Mouse (Mus musculus) ovary, postnatal 10 days (tissue): Measurements from ENCODE around the gene Intu.

Source experiments
- DNase-seq: peaks from one replicate; pipeline ENCODE4 v3.0.0; 2022; ENCODE audit warnings: low spot score

Intu gene

DNA sequence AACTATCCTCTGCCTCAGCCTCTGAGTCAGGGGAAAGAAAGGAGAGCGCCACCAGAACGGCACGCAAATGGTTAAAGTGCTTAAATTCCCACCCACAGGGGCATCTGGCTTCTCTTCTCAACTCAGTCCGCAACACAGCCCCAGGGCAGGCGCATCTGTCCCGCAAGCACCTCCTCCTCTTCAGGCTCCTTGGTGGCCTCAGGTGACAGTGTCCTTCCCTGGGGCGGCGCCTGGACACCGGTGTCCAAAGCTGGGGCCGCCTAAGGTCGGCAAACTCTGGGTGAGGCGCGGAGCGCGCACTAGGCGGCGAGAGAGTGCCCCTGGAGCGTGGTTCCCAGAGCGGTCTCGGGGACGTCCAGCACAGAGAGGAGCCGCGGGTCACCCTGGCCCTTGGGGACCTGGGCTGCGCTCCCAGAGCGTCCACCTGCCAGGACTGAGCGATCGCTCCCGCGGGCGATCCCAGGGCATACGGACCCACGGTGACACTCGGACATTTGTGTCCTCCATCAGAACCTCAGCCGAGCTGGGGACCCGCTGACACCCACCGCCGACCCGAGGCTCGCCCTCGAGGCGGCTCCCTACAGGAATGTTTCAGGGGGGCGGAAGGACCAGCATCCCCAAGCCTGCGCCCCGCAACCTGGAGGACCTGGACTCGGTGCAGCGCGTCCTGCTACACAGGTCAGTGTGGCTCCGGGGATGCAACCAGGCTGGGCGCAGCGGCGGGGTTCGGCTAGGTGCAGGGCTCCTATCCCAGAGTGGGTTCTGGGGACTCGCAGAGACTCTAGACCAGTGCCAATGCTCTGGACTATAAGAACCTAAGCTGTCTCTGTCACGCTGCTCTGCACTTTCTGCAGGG lies at the start of gene Intu:
Gene Intu (plus strand): TSS at position 1 of the 856 bp plus-strand sequence.
- no peak for DNase-seq

DNA sequence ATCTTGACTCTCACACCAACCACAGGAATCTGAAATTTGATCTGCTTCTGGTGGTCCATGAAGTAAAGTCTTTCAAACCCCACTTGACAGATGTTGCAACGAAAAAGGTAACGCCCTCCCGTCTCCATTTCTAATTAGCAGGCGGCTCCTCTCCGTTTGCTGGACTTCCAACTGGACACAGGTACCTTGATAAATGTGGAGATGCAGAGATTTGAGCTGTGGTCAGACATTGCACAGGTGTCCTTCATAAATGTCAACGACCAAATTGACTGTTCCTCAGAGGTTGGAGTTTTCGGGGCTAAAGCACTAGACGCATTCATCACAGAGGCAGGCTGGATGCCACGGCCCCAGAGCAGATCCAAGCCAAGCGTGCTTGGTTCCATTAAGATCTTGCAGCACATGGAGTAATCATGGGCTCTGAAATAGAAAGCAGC lies 47.8 kb upstream of the Intu start:
- DNase-seq, result no peak

- no peak for DNase-seq
Measured at GRCm38 (mm10) chr3:40487381-40487780, 43.7 kb upstream of the Intu start.

DNA sequence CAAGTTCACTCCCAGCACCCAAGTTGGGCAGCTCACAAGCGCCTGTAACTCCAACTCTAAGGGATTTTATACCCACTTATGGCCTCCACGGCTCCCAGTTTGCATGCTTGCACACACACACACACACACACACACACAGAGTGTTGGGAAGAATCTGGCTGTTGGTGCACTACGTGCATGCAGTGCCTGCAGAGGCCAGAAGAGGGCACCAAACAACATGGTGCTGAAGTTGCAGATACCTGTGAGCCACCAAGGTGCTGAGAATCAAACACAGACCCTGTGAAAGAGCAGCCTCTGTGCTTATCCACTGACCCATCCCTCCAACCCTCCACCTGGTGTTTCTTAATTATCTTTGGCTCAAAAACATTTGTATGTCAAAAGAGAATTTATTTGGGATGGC lies 39.3 kb upstream of the Intu start:
- no peak for DNase-seq

- DNase-seq, result no peak
Measured at GRCm38 (mm10) chr3:40498898-40499297, 32.2 kb upstream of the Intu start.

DNA sequence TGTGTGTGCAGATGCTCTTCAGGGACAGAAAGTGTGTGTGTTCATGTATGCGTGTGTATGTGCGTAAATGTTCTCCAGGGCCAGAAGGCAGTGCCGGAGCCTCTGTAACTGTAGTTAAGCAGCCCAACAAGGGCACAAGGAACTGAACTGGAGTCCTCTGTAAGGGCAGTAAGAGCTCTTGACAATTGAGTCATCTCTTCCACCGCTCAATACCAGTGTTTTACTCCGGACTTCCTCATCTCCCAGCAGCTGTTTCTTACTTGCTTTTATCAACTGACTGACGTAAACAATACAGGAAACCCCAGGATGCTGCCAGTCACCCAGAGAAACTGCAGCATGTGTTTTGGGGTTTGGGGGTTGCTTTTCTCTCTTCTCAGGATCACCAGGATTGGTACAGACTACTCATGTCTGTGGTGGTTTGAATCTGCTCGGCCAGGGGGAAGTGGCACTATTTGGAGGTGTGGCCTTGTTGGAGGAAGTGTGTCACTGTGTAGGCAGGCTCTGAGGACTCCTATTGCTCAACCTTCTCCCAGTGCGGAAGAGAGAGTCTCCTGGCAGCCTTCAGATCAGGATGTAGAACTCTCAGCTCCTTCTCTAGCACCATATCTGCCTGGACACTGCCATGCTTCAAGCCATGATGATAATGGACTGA lies 30.8 kb upstream of the Intu start:
- no peak for DNase-seq

- DNase-seq, result no peak
Measured at GRCm38 (mm10) chr3:40504377-40504776, 26.7 kb upstream of the Intu start.

GRCm38 (mm10) chr3:40505451-40506014 lies 25.6 kb upstream of the Intu start:
- DNase-seq, result no peak

GRCm38 (mm10) chr3:40508927-40509576 lies 22.0 kb upstream of the Intu start:
- no peak for DNase-seq

DNA sequence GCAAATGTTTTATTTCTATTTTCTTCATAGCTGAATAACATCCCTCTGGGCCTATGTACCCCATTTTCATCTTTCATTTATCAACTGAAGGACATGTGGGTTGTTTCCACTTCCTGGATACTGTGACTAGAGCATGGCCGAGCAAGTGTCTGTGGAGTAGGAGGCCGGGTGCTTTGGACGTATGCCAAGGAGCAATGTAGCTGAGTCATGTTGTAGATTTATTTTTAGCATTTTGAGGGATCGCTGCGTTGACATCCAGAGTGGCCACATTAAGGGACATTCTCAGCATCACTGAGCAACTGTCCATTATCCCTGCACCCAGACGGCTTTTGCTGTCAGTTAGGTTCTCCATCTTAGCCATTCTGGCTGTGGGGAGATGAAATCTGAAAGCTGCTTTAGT lies 20.5 kb upstream of the Intu start:
- DNase-seq, result no peak

- DNase-seq, result no peak
Measured at GRCm38 (mm10) chr3:40512936-40513829, 17.9 kb upstream of the Intu start.

GRCm38 (mm10) chr3:40518240-40518639 lies 12.8 kb upstream of the Intu start:
- no peak for DNase-seq

DNA sequence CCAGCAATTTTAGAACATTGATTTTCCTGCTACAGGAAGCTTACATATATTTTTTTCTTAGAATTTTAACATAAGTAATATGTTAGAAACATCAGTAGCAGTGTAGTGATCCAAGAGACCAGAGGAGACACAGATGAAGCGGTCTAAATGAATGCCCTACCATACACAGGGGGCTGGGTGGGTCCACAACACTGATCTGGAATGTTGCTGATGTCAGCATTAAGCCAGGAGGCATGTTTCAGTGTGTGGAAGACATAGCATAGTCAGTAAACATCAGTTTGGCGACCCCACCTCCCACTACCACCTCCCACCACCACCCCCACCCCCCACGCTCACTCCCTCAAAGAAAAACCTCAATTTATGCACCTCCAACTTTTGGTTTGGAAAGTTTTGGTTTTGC lies 11.5 kb upstream of the Intu start:
- no peak for DNase-seq

- no peak for DNase-seq
Measured at GRCm38 (mm10) chr3:40520567-40520966, 10.5 kb upstream of the Intu start.

DNA sequence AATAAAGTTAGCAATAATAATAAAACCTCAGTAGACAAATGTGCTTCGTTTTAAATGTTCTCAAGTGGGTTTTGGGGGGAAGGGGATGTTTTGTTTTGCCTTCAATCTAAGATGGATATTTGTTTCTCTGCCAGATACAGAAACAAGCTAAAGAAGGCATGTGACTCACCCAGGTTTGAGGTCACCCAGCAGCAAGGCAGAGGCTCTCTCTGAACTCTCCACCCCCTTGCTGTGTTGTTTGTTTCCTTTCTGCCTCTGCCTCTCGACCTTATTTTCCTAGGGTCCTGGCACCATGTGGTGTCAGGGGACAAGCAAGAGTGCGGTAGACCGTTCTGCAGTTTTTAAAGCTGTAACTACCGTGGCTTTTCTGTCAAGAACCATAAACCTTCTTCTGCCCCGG lies 8.6 kb upstream of the Intu start:
- DNase-seq, result no peak

DNA sequence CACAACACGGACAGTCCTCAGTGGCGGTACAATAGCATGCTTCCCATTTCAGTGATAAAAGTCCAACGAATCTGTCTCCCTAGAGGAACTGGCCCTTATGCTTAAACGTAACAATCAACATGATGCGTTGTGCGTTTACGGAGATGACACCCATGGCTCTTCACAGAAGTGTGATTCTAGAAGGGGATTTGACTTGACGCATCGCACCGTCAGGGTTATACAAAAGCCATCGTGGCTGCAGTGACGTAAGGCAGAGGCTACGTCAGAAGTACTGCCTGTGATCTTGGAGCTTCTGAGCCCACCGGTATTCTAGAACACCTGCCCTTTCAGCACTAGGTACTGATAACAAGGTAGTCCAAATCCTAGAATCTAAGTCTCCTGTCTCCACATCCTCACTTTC lies 8.2 kb upstream of the Intu start:
- DNase-seq, result no peak

DNA sequence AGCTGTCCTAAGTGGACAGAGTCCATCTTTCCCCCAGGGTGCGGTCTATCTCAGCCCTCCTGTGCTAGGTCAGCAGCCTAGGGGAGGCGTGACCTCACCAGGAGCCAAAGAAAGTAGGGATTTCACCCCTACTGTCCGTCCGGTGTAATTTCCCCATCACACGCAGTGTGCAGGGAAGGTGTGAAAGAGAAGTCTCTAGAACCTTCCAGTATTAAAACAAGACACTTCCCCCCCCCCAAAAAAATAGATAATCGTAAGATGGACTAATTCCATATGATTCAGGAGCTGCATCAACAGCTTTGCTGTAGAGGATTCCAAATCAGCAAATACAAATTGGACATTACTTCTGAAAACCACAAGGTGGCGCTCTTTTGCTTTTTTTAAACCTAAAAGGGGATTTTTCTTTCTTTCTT lies 7.7 kb upstream of the Intu start:
- DNase-seq, result no peak

DNA sequence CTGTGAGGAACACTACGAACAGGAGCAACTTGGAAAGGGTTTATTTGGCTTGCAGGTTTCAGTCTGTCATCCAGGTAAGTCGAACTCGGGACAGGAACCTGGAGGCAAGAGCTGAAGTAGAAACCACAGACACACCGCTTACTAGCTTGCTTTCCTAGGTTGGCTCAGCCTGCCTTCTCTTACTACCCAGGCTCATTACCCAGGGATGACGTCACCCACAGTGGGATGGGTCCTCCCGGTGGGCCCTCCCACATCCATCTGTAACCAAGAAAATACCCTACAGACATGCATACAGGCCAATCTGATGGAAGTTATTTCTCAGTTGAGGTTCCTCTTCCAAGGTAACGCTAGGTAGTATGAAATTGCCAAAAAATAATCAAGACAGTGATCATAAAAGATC lies 6.2 kb upstream of the Intu start:
- DNase-seq, result no peak

DNA sequence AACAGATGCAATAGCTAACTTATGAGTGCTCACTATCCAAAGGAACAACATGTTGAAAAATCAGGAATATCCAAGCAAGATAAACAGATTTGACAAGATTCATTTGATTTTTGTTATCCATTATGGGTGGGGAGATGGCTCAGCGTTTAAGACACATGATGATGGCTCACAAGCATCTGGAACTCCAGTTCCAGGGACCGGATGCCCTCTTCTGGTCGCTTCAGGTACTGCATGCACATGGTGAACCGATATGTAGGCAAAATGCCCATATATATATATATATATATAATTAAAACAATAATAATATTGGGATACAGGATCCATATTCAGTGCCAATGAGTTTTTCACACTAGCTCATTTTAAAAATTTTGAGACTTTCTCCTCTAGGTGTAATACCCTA lies 5.7 kb upstream of the Intu start:
- no peak for DNase-seq

DNA sequence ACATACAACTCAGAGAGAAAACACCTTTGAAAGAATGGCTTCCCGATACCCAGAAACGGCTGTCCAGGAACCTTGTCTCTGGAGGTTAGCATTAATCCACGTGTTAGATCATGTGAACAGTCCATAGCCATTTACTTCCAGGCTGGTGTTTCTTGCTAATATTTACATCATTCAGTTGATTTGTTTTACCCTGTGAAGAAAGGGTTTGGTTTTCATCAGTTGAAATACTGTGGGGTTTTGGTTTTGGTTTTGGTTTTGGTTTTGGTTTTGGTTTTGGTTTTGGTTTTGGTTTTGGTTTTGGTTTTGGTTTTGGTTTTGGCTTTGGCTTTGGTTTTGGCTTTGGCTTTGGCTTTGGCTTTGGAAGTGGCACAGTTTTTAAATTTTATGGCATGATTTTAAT lies 5.0 kb upstream of the Intu start:
- no peak for DNase-seq

- DNase-seq, result no peak
Measured at GRCm38 (mm10) chr3:40527218-40527617, 3.9 kb upstream of the Intu start.
